Mouse (Mus musculus) lung, embryonic 14.5 days (tissue): Measurements from ENCODE around the gene Lrg1. TPM values are rescaled to one million over a fixed set of nuclear protein-coding genes. Genes with fewer than 3 reads are reported as not detected.

Experiments
- ATAC-seq: fragments of 200-750 bp; cut with Nextera tagmentation; 2 replicates; pipeline ENCODE4 v1.8.0; 2017; ENCODE audit warnings: mild to moderate bottlenecking, moderate TSS enrichment, moderate library complexity; ENCODE audit not compliant: insufficient read depth
- DNase-seq: peaks from one replicate; pipeline ENCODE4 v3.0.0-alpha.2; 2015
- H3K27ac ChIP-seq: fragments of 300-500 bp; sonication (generic); 2 replicates; pipeline ENCODE4 v1.5.1; 2014; ENCODE audit warnings: low read depth, mild to moderate bottlenecking, moderate library complexity
- H3K27me3 ChIP-seq: fragments of 300-500 bp; sonication (generic); 2 replicates; pipeline ENCODE4 v1.6.1; 2014; ENCODE audit warnings: low read length, control low read depth; ENCODE audit not compliant: insufficient read depth
- H3K36me3 ChIP-seq: fragments of 300-500 bp; sonication (generic); 2 replicates; pipeline ENCODE4 v1.6.1; 2014; ENCODE audit warnings: control low read depth; ENCODE audit not compliant: insufficient read depth
- H3K4me1 ChIP-seq: fragments of 300-500 bp; sonication (generic); 2 replicates; pipeline ENCODE4 v1.6.1; 2014; ENCODE audit warnings: antibody characterized with exemption, control low read depth; ENCODE audit not compliant: insufficient read depth
- H3K4me2 ChIP-seq: fragments of 300-500 bp; sonication (generic); 2 replicates; pipeline ENCODE4 v1.6.1; 2014; ENCODE audit warnings: mild to moderate bottlenecking
- H3K4me3 ChIP-seq: fragments of 300-500 bp; sonication (generic); 2 replicates; pipeline ENCODE4 v1.5.1; 2014; ENCODE audit warnings: low read depth, low read length
- H3K9ac ChIP-seq: fragments of 300-500 bp; sonication (generic); 2 replicates; pipeline ENCODE4 v1.6.1; 2014
- H3K9me3 ChIP-seq: fragments of 300-500 bp; sonication (generic); 2 replicates; pipeline ENCODE4 v1.6.1; 2016; ENCODE audit warnings: low read depth, low read length, control low read depth
- CTCF ChIP-seq: IDR thresholded peaks from 2 replicates; pipeline ENCODE4 v1.5.1; 2016; ENCODE audit warnings: antibody characterized with exemption, low read depth
- WGBS: fragments of 180-500 bp; shearing (Covaris S2); extraction: QIAGEN DNeasy Blood & Tissue Kit; methylation state at CpG from one replicate; pipeline ENCODE4 v1.1.7; 2014; 5-methylcytosine and 5-hydroxymethylcytosine counted together
- polyA plus RNA-seq: library from polyadenylated mRNA; unstranded; fragments of >200 nt; fragmentation: Nextera tagmentation; extraction: Ambion mirVana; gene quantifications from 2 replicates; pipeline ENCODE4 v1.2.1, GENCODE M21; 2014

Gene Lrg1
- polyA plus RNA-seq, 1 experiment from 2014 or later = 0.17 TPM

- Histone ChIP-seq H3K27me3 (peaks cover 6% of the 10 kb centered on the region; the same call in 1 of the 2 replicates), H3K36me3 (no peaks in the 10 kb centered on the region), H3K4me2 (peak within 1 kb of the TSS; percentile 78), H3K27ac (no peak within 1 kb of the TSS; the same call in 1 of the 2 replicates), H3K4me1 (peaks cover 7% of the 10 kb centered on the region; the same call in 1 of the 2 replicates), H3K9ac (peak within 1 kb of the TSS; percentile 35), H3K4me3 (peak within 1 kb of the TSS; percentile 44), H3K9me3 (no peaks in the 10 kb centered on the region)
- TF ChIP-seq CTCF = no peak
- ATAC-seq = peak; percentile 98
- WGBS = under 1% methylated on average over 30 of the region's 30 CpGs
- peak; percentile 97 for DNase-seq
Observed at GRCm38 (mm10) chr17:56162231-56162774, 40.5 kb upstream of the Lrg1 start, which contains the start of gene Tnfaip8l1. Tnfaip8l1 (plus strand) TSS chr17:56162477.

DNA sequence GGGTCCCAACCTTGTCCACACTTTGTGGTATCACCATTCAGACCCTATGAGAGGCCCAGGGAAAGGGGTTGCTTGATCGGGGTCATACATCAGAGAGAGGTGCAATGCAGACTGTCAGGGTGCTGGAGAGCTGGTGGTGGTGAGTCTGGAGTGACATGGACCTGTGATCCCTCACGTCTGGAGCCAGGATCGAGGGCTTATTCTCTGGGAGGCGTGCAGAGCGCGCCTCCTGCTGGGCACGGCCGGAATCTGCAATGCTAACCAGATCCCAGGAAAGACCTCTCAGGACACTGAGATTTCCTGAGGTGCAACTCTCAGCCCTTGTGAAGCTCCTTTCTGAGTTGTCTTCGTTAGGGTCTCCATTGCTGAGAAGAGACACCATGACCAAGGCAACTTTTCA lies 37.9 kb upstream of the Lrg1 start:
- TF ChIP-seq CTCF = peak; percentile 91
- Histone ChIP-seq H3K27ac (no peak overlapping the region), H3K4me1 (peaks cover 7% of the 10 kb centered on the region; the same call in 1 of the 2 replicates), H3K9me3 (no peaks in the 10 kb centered on the region), H3K36me3 (no peaks in the 10 kb centered on the region), H3K9ac (no peak overlapping the region), H3K4me2 (no peak overlapping the region), H3K4me3 (no peak overlapping the region), H3K27me3 (peaks cover 6% of the 10 kb centered on the region; the same call in 1 of the 2 replicates)
- 3% methylated on average over 9 of the region's 9 CpGs for WGBS
- peak; percentile 85 for DNase-seq
- ATAC-seq = no peak

DNA sequence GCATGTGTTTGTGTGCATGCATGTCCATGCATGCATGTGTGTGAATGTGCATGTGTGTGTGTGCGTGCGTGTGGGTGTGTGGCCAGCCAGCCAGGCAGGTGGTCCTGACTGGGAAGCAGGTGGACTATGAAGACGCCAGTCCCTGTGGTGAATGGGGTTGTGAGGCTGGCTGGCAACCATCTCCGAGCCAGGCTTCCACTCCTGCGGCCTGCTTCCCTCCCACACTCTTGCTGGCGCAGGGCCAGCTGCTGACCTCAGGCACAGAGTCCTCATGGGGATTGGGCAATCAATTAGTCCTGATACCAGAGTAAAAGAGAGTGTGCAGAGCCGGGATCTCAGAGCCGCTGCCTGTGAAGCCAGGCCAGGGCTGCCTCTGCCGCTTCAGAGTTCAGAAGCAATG lies 31.8 kb upstream of the Lrg1 start:
- Histone ChIP-seq H3K36me3 (no peaks in the 10 kb centered on the region), H3K27me3 (peaks cover 22% of the 10 kb centered on the region), H3K9me3 (no peaks in the 10 kb centered on the region), H3K4me3 (no peak overlapping the region), H3K4me1 (0 out of 2 replicates have a peak, but pooled peaks cover 5% of the 10 kb centered on the region), H3K4me2 (no peak overlapping the region), H3K27ac (no peak overlapping the region), H3K9ac (no peak overlapping the region)
- TF ChIP-seq CTCF = no peak
- 23% methylated on average over 9 of the region's 9 CpGs for WGBS
- ATAC-seq (peak; percentile 62), DNase-seq (peak; percentile 84)

DNA sequence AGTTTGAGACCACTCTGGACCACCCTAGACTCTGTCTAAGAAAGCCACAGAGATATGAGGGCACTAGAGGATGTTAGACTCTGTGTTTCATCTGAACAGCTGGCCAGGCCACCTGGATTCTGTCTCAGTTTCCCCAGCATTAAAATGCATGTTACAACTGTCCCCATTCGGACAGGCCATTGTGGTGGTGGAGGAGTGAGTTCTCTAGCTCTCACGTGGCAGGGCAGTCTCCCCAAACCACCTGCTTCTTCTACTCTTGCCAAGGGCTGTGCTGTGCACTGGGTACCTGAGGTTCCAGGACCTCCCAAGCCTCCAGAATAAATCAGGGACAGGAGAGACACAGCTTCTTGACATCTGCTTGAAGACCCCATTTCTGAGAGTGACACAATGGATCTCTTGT lies 28.1 kb upstream of the Lrg1 start:
- Histone ChIP-seq H3K4me1 (0 out of 2 replicates have a peak, but pooled peaks cover 5% of the 10 kb centered on the region), H3K27me3 (peaks cover 44% of the 10 kb centered on the region), H3K4me2 (no peak overlapping the region), H3K36me3 (no peaks in the 10 kb centered on the region), H3K27ac (no peak overlapping the region), H3K9ac (no peak overlapping the region), H3K9me3 (no peaks in the 10 kb centered on the region), H3K4me3 (no peak overlapping the region)
- TF ChIP-seq CTCF = no peak
- WGBS = 34% methylated on average over 2 of the region's 2 CpGs
- no peak for DNase-seq
- ATAC-seq = no peak

- Histone ChIP-seq H3K36me3 (no peaks in the 10 kb centered on the region), H3K27ac (no peak overlapping the region), H3K9ac (peak overlapping the region; percentile 20), H3K4me3 (peak overlapping the region; percentile 23; the same call in 1 of the 2 replicates), H3K4me1 (0 out of 2 replicates have a peak, but pooled peaks cover 5% of the 10 kb centered on the region), H3K9me3 (no peaks in the 10 kb centered on the region), H3K4me2 (peak overlapping the region; percentile 48), H3K27me3 (peaks cover 52% of the 10 kb centered on the region)
- WGBS = 3% methylated on average over 30 of the region's 30 CpGs
- no peak for TF ChIP-seq CTCF
- DNase-seq (no peak), ATAC-seq (no peak)
Observed at GRCm38 (mm10) chr17:56148790-56149618, 27.2 kb upstream of the Lrg1 start.

DNA sequence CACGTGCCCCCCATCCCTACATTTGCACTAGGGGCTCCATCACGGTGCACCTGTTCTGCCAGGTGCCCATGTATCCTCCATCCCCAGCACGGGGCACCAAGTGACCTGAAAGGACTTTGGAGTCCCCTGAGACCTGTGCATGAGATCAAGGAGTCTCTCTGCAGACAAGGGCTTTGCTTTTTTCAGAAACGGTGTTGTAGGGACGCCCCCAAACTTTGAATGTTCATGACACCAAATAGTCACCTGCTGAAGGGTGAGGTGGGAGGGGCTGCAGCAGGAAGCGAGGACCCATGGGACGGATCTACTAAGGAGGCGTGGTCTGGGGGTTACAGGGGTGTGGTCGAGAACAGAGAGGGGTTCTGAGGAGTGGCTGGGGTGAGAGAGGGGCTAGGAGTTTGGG lies 26.5 kb upstream of the Lrg1 start:
- 0 out of 2 replicates have a peak, but pooled peaks cover 5% of the 10 kb centered on the region for H3K4me1 ChIP-seq
- H3K27me3 ChIP-seq = peaks cover 59% of the 10 kb centered on the region
- H3K9ac ChIP-seq = no peak overlapping the region
- no peak overlapping the region for H3K27ac ChIP-seq
- DNase-seq = no peak
- no peaks in the 10 kb centered on the region for H3K9me3 ChIP-seq
- 17% methylated on average over 9 of the region's 9 CpGs for WGBS
- H3K36me3 ChIP-seq = no peaks in the 10 kb centered on the region
- ATAC-seq = no peak
- peak overlapping the region; percentile 48 for H3K4me2 ChIP-seq
- H3K4me3 ChIP-seq = peak overlapping the region; percentile 23; the same call in 1 of the 2 replicates
- TF ChIP-seq CTCF = no peak

DNA sequence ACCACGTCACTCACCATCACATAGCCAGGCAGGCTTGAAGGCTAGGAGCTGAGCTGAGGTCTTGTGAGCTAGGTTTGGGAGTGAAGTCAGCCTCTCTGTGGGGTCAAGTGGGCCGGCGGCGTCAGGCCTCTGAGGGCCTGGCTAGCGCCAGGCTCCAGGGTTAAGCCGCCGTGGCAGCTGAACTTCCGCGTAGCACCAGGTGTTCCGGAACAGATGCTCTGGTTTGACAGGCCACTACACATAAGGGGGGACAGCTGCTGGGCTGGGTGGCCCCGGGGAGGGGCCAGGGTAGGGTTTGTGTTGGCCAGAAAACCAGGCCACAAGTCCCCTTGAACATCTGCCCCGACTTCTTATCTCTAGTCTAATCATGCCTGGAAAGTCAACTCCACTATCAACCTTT lies 25.6 kb upstream of the Lrg1 start:
- Histone ChIP-seq H3K4me3 (no peak overlapping the region), H3K27me3 (peaks cover 68% of the 10 kb centered on the region), H3K27ac (no peak overlapping the region), H3K9me3 (no peaks in the 10 kb centered on the region), H3K4me2 (no peak overlapping the region), H3K36me3 (no peaks in the 10 kb centered on the region), H3K9ac (no peak overlapping the region), H3K4me1 (0 out of 2 replicates have a peak, but pooled peaks cover 5% of the 10 kb centered on the region)
- 37% methylated on average over 12 of the region's 12 CpGs for WGBS
- DNase-seq = no peak
- ATAC-seq = no peak
- TF ChIP-seq CTCF = no peak
